Mouse (Mus musculus) T-cell, adult 2 months (primary cell): Measurements from ENCODE around the gene Pcolce.
"Not testable (repeated sequence)": the region's sequence is repeated elsewhere in the genome, so short reads cannot be mapped to it uniquely, and the experiment has no call there.

Experiments used
- DNase-seq: peaks from one replicate; pipeline ENCODE4 v3.0.0; 2022; ENCODE audit warnings: low spot score

The Pcolce gene

GRCm38 (mm10) chr5:137629306-137629721 lies 15.7 kb upstream of the Pcolce start:
- no peak for DNase-seq

GRCm38 (mm10) chr5:137628498-137629305 lies 15.1 kb upstream of the Pcolce start, which contains the start of the genes Fbxo24, Lrch4 and Gm20605:
TSS of gene Fbxo24 (minus strand) at chr5:137629002.
TSS of gene Lrch4 (plus strand) at chr5:137629121.
TSS of gene Gm20605 (plus strand) at chr5:137629175.
- peak; percentile 100 for DNase-seq

GRCm38 (mm10) chr5:137627991-137628390 lies 14.4 kb upstream of the Pcolce start:
- no peak for DNase-seq

- no peak for DNase-seq
Measured at GRCm38 (mm10) chr5:137623937-137624530, 10.4 kb upstream of the Pcolce start.

GRCm38 (mm10) chr5:137615347-137615746 lies 1.8 kb upstream of the Pcolce start:
- DNase-seq, result no peak

- not testable (repeated sequence) for DNase-seq
Measured at GRCm38 (mm10) chr5:137614921-137615320, 1.3 kb upstream of the Pcolce start.

- no peak for DNase-seq
Measured at GRCm38 (mm10) chr5:137613076-137613475, 508 bp downstream of the Pcolce start.

- no peak for DNase-seq
Measured at GRCm38 (mm10) chr5:137611245-137611602, 2.4 kb downstream of the Pcolce start.

- no peak for DNase-seq
Measured at GRCm38 (mm10) chr5:137610548-137611244, 2.9 kb downstream of the Pcolce start.

- no peak for DNase-seq
Measured at GRCm38 (mm10) chr5:137610056-137610455, 3.5 kb downstream of the Pcolce start.

GRCm38 (mm10) chr5:137609292-137609691 lies 4.3 kb downstream of the Pcolce start:
- no peak for DNase-seq

GRCm38 (mm10) chr5:137608654-137609190 lies 4.9 kb downstream of the Pcolce start:
- DNase-seq, result no peak

- DNase-seq, result no peak
Measured at GRCm38 (mm10) chr5:137607860-137608653, 5.5 kb downstream of the Pcolce start.

GRCm38 (mm10) chr5:137601365-137601729 lies 12.2 kb downstream of the Pcolce start:
- peak; percentile 20 for DNase-seq

- peak; percentile 93 for DNase-seq
Measured at GRCm38 (mm10) chr5:137600619-137601364, 12.8 kb downstream of the Pcolce start, which contains the start of gene Mospd3. TSS of gene Mospd3 (minus strand) at chr5:137601058.

- DNase-seq, result no peak
Measured at GRCm38 (mm10) chr5:137600281-137600618, 13.3 kb downstream of the Pcolce start.

- DNase-seq, result no peak
Measured at GRCm38 (mm10) chr5:137599600-137599999, 14.0 kb downstream of the Pcolce start.

- no peak for DNase-seq
Measured at GRCm38 (mm10) chr5:137598100-137598826, 15.3 kb downstream of the Pcolce start.

GRCm38 (mm10) chr5:137597625-137598024 lies 16.0 kb downstream of the Pcolce start:
- no peak for DNase-seq

- peak; percentile 67 for DNase-seq
Measured at GRCm38 (mm10) chr5:137596601-137597261, 16.9 kb downstream of the Pcolce start.
